Mouse (Mus musculus) kidney, postnatal 0 days (tissue): ENCODE measurements around the gene Hps3. TPM values are rescaled to one million over a fixed set of nuclear protein-coding genes. Genes with fewer than 3 reads are reported as not detected.
A peak's percentile ranks its signal among the peaks of the same experiment; 100 is the strongest.

Source experiments
- ATAC-seq: fragments of 200-750 bp; cut with Nextera tagmentation; replicated peaks from 2 replicates; pipeline ENCODE4 v1.8.0; 2017; ENCODE audit warnings: low read depth, moderate number of reproducible peaks, moderate TSS enrichment, moderate library complexity; ENCODE audit not compliant: low FRiP score
- DNase-seq: peaks from one replicate; pipeline ENCODE4 v3.0.0-alpha.2; 2016; ENCODE audit warnings: low spot score
- H3K27ac ChIP-seq: fragments of 300-500 bp; sonication (generic); 2 replicates; pipeline ENCODE4 v1.5.1; 2014; ENCODE audit warnings: mild to moderate bottlenecking
- H3K27me3 ChIP-seq: fragments of 300-500 bp; sonication (generic); 2 replicates; pipeline ENCODE4 v1.6.1; 2014; ENCODE audit warnings: low read length, mixed read lengths; ENCODE audit not compliant: insufficient read depth
- H3K36me3 ChIP-seq: fragments of 300-500 bp; sonication (generic); 2 replicates; pipeline ENCODE4 v1.6.1; 2014; ENCODE audit warnings: low read length, mixed read lengths; ENCODE audit not compliant: insufficient read depth
- H3K4me1 ChIP-seq: fragments of 300-500 bp; sonication (generic); replicated peaks from 2 replicates; pipeline ENCODE4 v1.6.1; 2014; ENCODE audit warnings: antibody characterized with exemption, low read length, mixed read lengths; ENCODE audit not compliant: insufficient read depth
- H3K4me2 ChIP-seq: fragments of 300-500 bp; sonication (generic); 2 replicates; pipeline ENCODE4 v1.6.1; 2014; ENCODE audit warnings: mild to moderate bottlenecking, low read length, moderate library complexity, mixed read lengths
- H3K4me3 ChIP-seq: fragments of 300-500 bp; sonication (generic); replicated peaks from 2 replicates; pipeline ENCODE4 v1.5.1; 2014; ENCODE audit warnings: low read depth, low read length
- H3K9ac ChIP-seq: fragments of 300-500 bp; sonication (generic); 2 replicates; pipeline ENCODE4 v1.6.1; 2014; ENCODE audit warnings: low read depth, low read length
- H3K9me3 ChIP-seq: fragments of 300-500 bp; sonication (generic); replicated peaks from 2 replicates; pipeline ENCODE4 v1.6.1; 2016; ENCODE audit warnings: low read length, inconsistent platforms, mixed read lengths
- CTCF ChIP-seq: IDR thresholded peaks from 2 replicates; pipeline ENCODE4 v1.5.1; 2016; ENCODE audit warnings: antibody characterized with exemption, low read depth, mild to moderate bottlenecking, moderate library complexity
- WGBS: fragments of 180-500 bp; shearing (Covaris S2); extraction: QIAGEN DNeasy Blood & Tissue Kit; methylation state at CpG from one replicate; pipeline ENCODE4 v1.1.7; 2014; 5-methylcytosine and 5-hydroxymethylcytosine counted together
- polyA plus RNA-seq: library from polyadenylated mRNA; unstranded; fragments of >200 nt; fragmentation: Nextera tagmentation; extraction: Ambion mirVana; gene quantifications from 2 replicates; pipeline ENCODE4 v1.2.1, GENCODE M21; 2015

Hps3 gene
- polyA plus RNA-seq, 1 experiment from 2014 or later, result 10.8 TPM

- H3K4me3 ChIP-seq, result no peak overlapping the region
- H3K9ac ChIP-seq, result no peak overlapping the region
- no peak for ATAC-seq
- no peaks in the 10 kb centered on the region for H3K9me3 ChIP-seq
- no peaks in the 10 kb centered on the region for H3K4me1 ChIP-seq
- 0 out of 2 replicates have a peak, but pooled peaks cover 4% of the 10 kb centered on the region for H3K36me3 ChIP-seq
- no peak for DNase-seq
- no peak for TF ChIP-seq CTCF
- H3K27ac ChIP-seq, result no peak overlapping the region
- WGBS, result 94% methylated on average over 4 of the region's 4 CpGs
- no peak overlapping the region for H3K4me2 ChIP-seq
- no peaks in the 10 kb centered on the region for H3K27me3 ChIP-seq
Observed at GRCm38 (mm10) chr3:20007275-20007674, 27.8 kb downstream of the Hps3 start.

DNA sequence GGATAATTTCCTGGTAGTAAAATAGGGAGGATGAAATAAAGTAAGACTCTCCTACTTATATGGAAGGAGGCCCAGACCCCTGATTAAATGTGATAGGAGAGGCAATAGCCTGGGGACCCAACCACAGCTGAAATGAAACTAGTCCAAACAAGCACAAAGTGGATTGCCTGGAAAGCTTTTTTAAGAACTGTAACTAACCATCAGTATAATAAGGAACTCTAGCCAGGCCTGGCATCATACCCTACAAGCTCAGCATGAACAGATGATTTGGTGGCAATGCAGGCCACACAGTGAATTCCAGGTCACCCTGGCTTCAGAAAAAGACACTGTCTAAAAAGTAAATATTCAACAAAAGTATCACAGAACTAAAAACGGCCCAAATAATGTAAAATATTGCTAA is 29.5 kb downstream of the Hps3 start:
- DNase-seq (no peak), ATAC-seq (no peak)
- Histone ChIP-seq H3K4me2 (no peak overlapping the region), H3K9ac (no peak overlapping the region), H3K36me3 (0 out of 2 replicates have a peak, but pooled peaks cover 4% of the 10 kb centered on the region), H3K27ac (no peak overlapping the region), H3K27me3 (no peaks in the 10 kb centered on the region), H3K4me1 (no peaks in the 10 kb centered on the region), H3K9me3 (no peaks in the 10 kb centered on the region), H3K4me3 (no peak overlapping the region)
- WGBS, result 70% methylated on average over 1 of the region's 1 CpGs
- TF ChIP-seq CTCF, result no peak

- Histone ChIP-seq H3K4me1 (no peaks in the 10 kb centered on the region), H3K9me3 (no peaks in the 10 kb centered on the region), H3K9ac (no peak overlapping the region), H3K4me2 (no peak overlapping the region), H3K4me3 (no peak overlapping the region), H3K27ac (no peak overlapping the region), H3K27me3 (no peaks in the 10 kb centered on the region), H3K36me3 (0 out of 2 replicates have a peak, but pooled peaks cover 4% of the 10 kb centered on the region)
- ATAC-seq (no peak), DNase-seq (no peak)
- TF ChIP-seq CTCF, result no peak
- WGBS, result 83% methylated on average over 8 of the region's 8 CpGs
Observed at GRCm38 (mm10) chr3:20004422-20004821, 30.7 kb downstream of the Hps3 start.

- WGBS, result 86% methylated on average over 5 of the region's 5 CpGs
- no peak for DNase-seq
- peak; percentile 56 for TF ChIP-seq CTCF
Observed at GRCm38 (mm10) chr3:20002786-20003185, 32.3 kb downstream of the Hps3 start.

DNA sequence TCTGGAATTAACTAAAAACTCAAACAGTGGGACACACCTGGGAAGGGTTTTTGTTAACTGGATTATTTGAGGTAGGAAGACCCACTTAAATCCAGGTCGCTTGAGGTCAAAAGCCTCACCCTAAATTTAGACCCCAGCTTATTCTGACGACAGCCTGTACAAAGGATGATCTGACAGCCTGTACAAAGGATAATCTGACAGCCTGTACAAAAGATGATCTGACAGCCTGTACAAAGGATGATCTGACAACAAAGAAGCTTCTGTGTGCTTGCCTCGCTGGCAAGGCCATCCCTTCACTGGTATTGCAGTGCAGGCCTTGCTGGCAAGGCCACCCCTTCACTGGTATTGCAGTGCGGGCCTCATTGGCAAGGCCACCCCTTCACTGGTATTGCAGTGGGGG is 34.3 kb downstream of the Hps3 start:
- Histone ChIP-seq H3K36me3 (no peaks in the 10 kb centered on the region), H3K27ac (no peak overlapping the region), H3K9ac (no peak overlapping the region), H3K9me3 (no peaks in the 10 kb centered on the region), H3K4me3 (no peak overlapping the region), H3K4me1 (no peaks in the 10 kb centered on the region), H3K4me2 (no peak overlapping the region), H3K27me3 (no peaks in the 10 kb centered on the region)
- no peak for ATAC-seq
- no peak for DNase-seq
- no peak for TF ChIP-seq CTCF
- WGBS, result 98% methylated on average over 4 of the region's 4 CpGs

More at GRCm38 (mm10) chr3:20002786-20003185, 32.3 kb downstream of the Hps3 start:
- Histone ChIP-seq H3K4me2 (no peak overlapping the region), H3K4me3 (no peak overlapping the region), H3K9ac (no peak overlapping the region), H3K27ac (no peak overlapping the region), H3K36me3 (no peaks in the 10 kb centered on the region), H3K4me1 (no peaks in the 10 kb centered on the region), H3K27me3 (no peaks in the 10 kb centered on the region), H3K9me3 (no peaks in the 10 kb centered on the region)
- ATAC-seq, result no peak

DNA sequence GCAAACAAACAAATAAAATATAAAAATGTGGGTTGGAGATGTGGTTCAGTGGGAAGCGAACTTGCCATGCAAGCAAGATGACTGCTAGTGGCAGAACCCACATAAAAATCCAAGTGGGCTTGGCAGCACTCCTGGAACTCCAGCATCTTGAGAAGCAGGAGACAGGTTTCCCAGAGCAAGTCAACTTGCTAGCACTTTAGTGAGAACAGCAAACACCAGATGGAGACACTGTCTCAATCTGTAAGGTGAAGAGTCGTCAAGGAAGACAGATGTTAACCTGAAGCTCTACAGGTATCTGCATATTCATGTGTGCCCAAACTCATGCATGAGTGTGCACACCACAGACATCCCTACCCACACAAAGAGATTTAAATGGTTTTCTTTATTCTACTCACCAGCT is 35.6 kb downstream of the Hps3 start:
- H3K9ac ChIP-seq, result no peak overlapping the region
- ATAC-seq (no peak), DNase-seq (no peak)
- no peaks in the 10 kb centered on the region for H3K9me3 ChIP-seq
- no peak overlapping the region for H3K4me3 ChIP-seq
- no peaks in the 10 kb centered on the region for H3K36me3 ChIP-seq
- WGBS, result 88% methylated on average over 2 of the region's 2 CpGs
- TF ChIP-seq CTCF, result no peak
- no peaks in the 10 kb centered on the region for H3K27me3 ChIP-seq
- no peak overlapping the region for H3K4me2 ChIP-seq
- no peak overlapping the region for H3K27ac ChIP-seq
- H3K4me1 ChIP-seq, result no peaks in the 10 kb centered on the region

DNA sequence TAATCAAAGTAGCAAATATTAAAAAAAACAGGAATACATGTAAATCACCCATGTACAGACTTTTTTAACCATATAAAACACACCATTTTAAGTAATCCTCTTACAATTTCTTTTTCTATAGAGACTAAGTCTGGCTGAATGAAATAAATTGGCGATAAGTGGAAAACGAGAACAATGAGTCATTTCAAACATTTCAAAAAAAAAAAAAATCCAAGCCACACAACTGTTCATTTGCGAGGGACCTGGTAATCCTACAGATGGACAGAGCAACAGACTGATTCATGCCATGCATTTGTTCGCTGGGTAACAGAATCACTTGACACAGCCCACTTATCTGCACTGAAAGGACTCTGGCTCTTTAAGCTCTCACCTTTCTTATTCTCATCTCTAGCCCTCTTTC is 42.7 kb downstream of the Hps3 start:
- no peak overlapping the region for H3K9ac ChIP-seq
- H3K27me3 ChIP-seq, result no peaks in the 10 kb centered on the region
- no peak overlapping the region for H3K4me2 ChIP-seq
- no peaks in the 10 kb centered on the region for H3K36me3 ChIP-seq
- no peak overlapping the region for H3K4me3 ChIP-seq
- H3K27ac ChIP-seq, result no peak overlapping the region
- no peak for TF ChIP-seq CTCF
- no peak for DNase-seq
- no peaks in the 10 kb centered on the region for H3K9me3 ChIP-seq
- no peak for ATAC-seq
- WGBS, result 83% methylated on average over 4 of the region's 4 CpGs
- no peaks in the 10 kb centered on the region for H3K4me1 ChIP-seq
